Mouse (Mus musculus): ENCODE measurements around the gene Prune2. TPM values are rescaled to one million over a fixed set of nuclear protein-coding genes. Genes with fewer than 3 reads are reported as not detected.

The Prune2 gene
- polyA plus RNA-seq, 1 experiment, result 10.9 TPM

- Histone ChIP-seq H3K4me3 (ENCODE audit: low read depth, low read length) (no peak overlapping the region), H3K4me1 (ENCODE audit: control insufficient read depth, insufficient read depth, low read length) (no peaks in the 10 kb centered on the region), H3K9me3 (replicated peaks; ENCODE audit: control insufficient read depth, insufficient read depth, low read length, poor library complexity, severe bottlenecking) (no peaks in the 10 kb centered on the region), H3K9ac (ENCODE audit: low read depth, poor library complexity, severe bottlenecking) (no peak overlapping the region), H3K36me3 (ENCODE audit: control insufficient read depth, insufficient read depth, low read length, poor library complexity, severe bottlenecking) (no peaks in the 10 kb centered on the region), H3K27ac (ENCODE audit: insufficient read depth, low read length) (no peak overlapping the region), H3K27me3 (ENCODE audit: control insufficient read depth, insufficient read depth, low read length, poor library complexity, severe bottlenecking) (no peaks in the 10 kb centered on the region)
- TF ChIP-seq CTCF (IDR thresholded peaks at IDR 0.05; ENCODE audit: low read depth, low read length) (no peak), POLR2A (IDR thresholded peaks at IDR 0.05; ENCODE audit: insufficient read depth, low read length) (no peak), EP300 (IDR thresholded peaks at IDR 0.05; ENCODE audit: insufficient read depth, low read depth, low read length) (no peak)
These were observed 307.3 kb downstream of the Prune2 start for GRCm38 (mm10) chr19:17263181-17263580.

- TF ChIP-seq EP300 (IDR thresholded peaks at IDR 0.05; ENCODE audit: insufficient read depth, low read depth, low read length) (no peak), POLR2A (IDR thresholded peaks at IDR 0.05; ENCODE audit: insufficient read depth, low read length) (no peak), CTCF (IDR thresholded peaks at IDR 0.05; ENCODE audit: low read depth, low read length) (no peak)
- no peaks in the 10 kb centered on the region for H3K4me1 ChIP-seq (ENCODE audit: control insufficient read depth, insufficient read depth, low read length)
- no peak overlapping the region for H3K9ac ChIP-seq (ENCODE audit: low read depth, poor library complexity, severe bottlenecking)
- H3K27ac ChIP-seq (ENCODE audit: insufficient read depth, low read length), result no peak overlapping the region
- no peaks in the 10 kb centered on the region for H3K9me3 ChIP-seq (replicated peaks; ENCODE audit: control insufficient read depth, insufficient read depth, low read length, poor library complexity, severe bottlenecking)
- no peaks in the 10 kb centered on the region for H3K36me3 ChIP-seq (ENCODE audit: control insufficient read depth, insufficient read depth, low read length, poor library complexity, severe bottlenecking)
- no peak overlapping the region for H3K4me3 ChIP-seq (ENCODE audit: low read depth, low read length)
- H3K27me3 ChIP-seq (ENCODE audit: control insufficient read depth, insufficient read depth, low read length, poor library complexity, severe bottlenecking), result no peaks in the 10 kb centered on the region
These were observed 307.9 kb downstream of the Prune2 start for GRCm38 (mm10) chr19:17263679-17264370.

GRCm38 (mm10) chr19:17264481-17265196, 308.7 kb downstream of the Prune2 start:
- H3K9ac ChIP-seq (ENCODE audit: low read depth, poor library complexity, severe bottlenecking), result no peak overlapping the region
- no peaks in the 10 kb centered on the region for H3K27me3 ChIP-seq (ENCODE audit: control insufficient read depth, insufficient read depth, low read length, poor library complexity, severe bottlenecking)
- TF ChIP-seq CTCF (IDR thresholded peaks at IDR 0.05; ENCODE audit: low read depth, low read length) (no peak), EP300 (IDR thresholded peaks at IDR 0.05; ENCODE audit: insufficient read depth, low read depth, low read length) (no peak), POLR2A (IDR thresholded peaks at IDR 0.05; ENCODE audit: insufficient read depth, low read length) (no peak)
- no peaks in the 10 kb centered on the region for H3K9me3 ChIP-seq (replicated peaks; ENCODE audit: control insufficient read depth, insufficient read depth, low read length, poor library complexity, severe bottlenecking)
- no peak overlapping the region for H3K4me3 ChIP-seq (ENCODE audit: low read depth, low read length)
- no peak overlapping the region for H3K27ac ChIP-seq (ENCODE audit: insufficient read depth, low read length)
- H3K4me1 ChIP-seq (ENCODE audit: control insufficient read depth, insufficient read depth, low read length), result no peaks in the 10 kb centered on the region
- H3K36me3 ChIP-seq (ENCODE audit: control insufficient read depth, insufficient read depth, low read length, poor library complexity, severe bottlenecking), result no peaks in the 10 kb centered on the region

GRCm38 (mm10) chr19:17268669-17269068, 312.8 kb downstream of the Prune2 start:
- Histone ChIP-seq H3K27ac (ENCODE audit: insufficient read depth, low read length) (no peak overlapping the region), H3K9ac (ENCODE audit: low read depth, poor library complexity, severe bottlenecking) (no peak overlapping the region), H3K36me3 (ENCODE audit: control insufficient read depth, insufficient read depth, low read length, poor library complexity, severe bottlenecking) (no peaks in the 10 kb centered on the region), H3K27me3 (ENCODE audit: control insufficient read depth, insufficient read depth, low read length, poor library complexity, severe bottlenecking) (no peaks in the 10 kb centered on the region), H3K4me3 (ENCODE audit: low read depth, low read length) (no peak overlapping the region), H3K4me1 (ENCODE audit: control insufficient read depth, insufficient read depth, low read length) (no peaks in the 10 kb centered on the region), H3K9me3 (replicated peaks; ENCODE audit: control insufficient read depth, insufficient read depth, low read length, poor library complexity, severe bottlenecking) (no peaks in the 10 kb centered on the region)
- TF ChIP-seq POLR2A (IDR thresholded peaks at IDR 0.05; ENCODE audit: insufficient read depth, low read length), result no peak
- TF ChIP-seq CTCF (IDR thresholded peaks at IDR 0.05; ENCODE audit: low read depth, low read length), result no peak
- TF ChIP-seq EP300 (IDR thresholded peaks at IDR 0.05; ENCODE audit: insufficient read depth, low read depth, low read length), result no peak

GRCm38 (mm10) chr19:17271179-17271622, 315.3 kb downstream of the Prune2 start:
- Histone ChIP-seq H3K9me3 (replicated peaks; ENCODE audit: control insufficient read depth, insufficient read depth, low read length, poor library complexity, severe bottlenecking) (no peaks in the 10 kb centered on the region), H3K4me1 (ENCODE audit: control insufficient read depth, insufficient read depth, low read length) (no peaks in the 10 kb centered on the region), H3K27me3 (ENCODE audit: control insufficient read depth, insufficient read depth, low read length, poor library complexity, severe bottlenecking) (no peaks in the 10 kb centered on the region), H3K4me3 (ENCODE audit: low read depth, low read length) (no peak overlapping the region), H3K9ac (ENCODE audit: low read depth, poor library complexity, severe bottlenecking) (no peak overlapping the region), H3K36me3 (ENCODE audit: control insufficient read depth, insufficient read depth, low read length, poor library complexity, severe bottlenecking) (no peaks in the 10 kb centered on the region), H3K27ac (ENCODE audit: insufficient read depth, low read length) (no peak overlapping the region)
- TF ChIP-seq EP300 (IDR thresholded peaks at IDR 0.05; ENCODE audit: insufficient read depth, low read depth, low read length) (no peak), POLR2A (IDR thresholded peaks at IDR 0.05; ENCODE audit: insufficient read depth, low read length) (no peak), CTCF (IDR thresholded peaks at IDR 0.05; ENCODE audit: low read depth, low read length) (no peak)

- no peak overlapping the region for H3K27ac ChIP-seq (ENCODE audit: insufficient read depth, low read length)
- H3K9me3 ChIP-seq (replicated peaks; ENCODE audit: control insufficient read depth, insufficient read depth, low read length, poor library complexity, severe bottlenecking), result no peaks in the 10 kb centered on the region
- no peak overlapping the region for H3K4me3 ChIP-seq (ENCODE audit: low read depth, low read length)
- TF ChIP-seq POLR2A (IDR thresholded peaks at IDR 0.05; ENCODE audit: insufficient read depth, low read length), result no peak
- no peak for TF ChIP-seq EP300 (IDR thresholded peaks at IDR 0.05; ENCODE audit: insufficient read depth, low read depth, low read length)
- TF ChIP-seq CTCF (IDR thresholded peaks at IDR 0.05; ENCODE audit: low read depth, low read length), result no peak
- H3K36me3 ChIP-seq (ENCODE audit: control insufficient read depth, insufficient read depth, low read length, poor library complexity, severe bottlenecking), result no peaks in the 10 kb centered on the region
- no peak overlapping the region for H3K9ac ChIP-seq (ENCODE audit: low read depth, poor library complexity, severe bottlenecking)
- H3K27me3 ChIP-seq (ENCODE audit: control insufficient read depth, insufficient read depth, low read length, poor library complexity, severe bottlenecking), result no peaks in the 10 kb centered on the region; the same call in 1 of the 2 replicates
- H3K4me1 ChIP-seq (ENCODE audit: control insufficient read depth, insufficient read depth, low read length), result no peaks in the 10 kb centered on the region
These were observed 317.1 kb downstream of the Prune2 start for GRCm38 (mm10) chr19:17272988-17273387.

Other genes with a start within 250 kb of the Prune2 start
- 35.9 and 42.2 TPM in 2 replicates for gene Vps13a, start 175.2 kb upstream of the Prune2 start, polyA plus RNA-seq (2011; ENCODE audit: insufficient read depth, insufficient read length, low read depth, missing spikeins)
- not detected in 2 replicates for gene Foxb2, start 82.3 kb upstream of the Prune2 start, polyA plus RNA-seq (2011; ENCODE audit: insufficient read depth, insufficient read length, low read depth, missing spikeins)